Mouse (Mus musculus) midbrain, embryonic 11.5 days (tissue): Measurements from ENCODE around the gene Adgrl3. TPM values are rescaled to one million over a fixed set of nuclear protein-coding genes. Genes with fewer than 3 reads are reported as not detected.

Source experiments
- ATAC-seq: fragments of 200-750 bp; cut with Nextera tagmentation; 2 replicates; pipeline ENCODE4 v1.8.0; 2017; ENCODE audit warnings: moderate TSS enrichment, moderate library complexity; ENCODE audit not compliant: low FRiP score
- DNase-seq: peaks from one replicate; pipeline ENCODE4 v3.0.0; 2015; ENCODE audit warnings: low spot score; ENCODE audit errors: missing footprints
- H3K27ac ChIP-seq: fragments of 300-500 bp; sonication (generic); 2 replicates; pipeline ENCODE4 v1.5.1; 2014; ENCODE audit warnings: low read depth, low read length
- H3K27me3 ChIP-seq: fragments of 300-500 bp; sonication (generic); 2 replicates; pipeline ENCODE4 v1.6.1; 2014; ENCODE audit warnings: mild to moderate bottlenecking, low read length, moderate library complexity, mixed read lengths; ENCODE audit not compliant: control insufficient read depth, insufficient read depth
- H3K36me3 ChIP-seq: fragments of 300-500 bp; sonication (generic); 2 replicates; pipeline ENCODE4 v1.6.1; 2014; ENCODE audit warnings: mild to moderate bottlenecking, low read length, moderate library complexity, mixed read lengths; ENCODE audit not compliant: control insufficient read depth, insufficient read depth
- H3K4me1 ChIP-seq: fragments of 300-500 bp; sonication (generic); 2 replicates; pipeline ENCODE4 v1.6.1; 2014; ENCODE audit warnings: low read length; ENCODE audit not compliant: control insufficient read depth, insufficient read depth
- H3K4me2 ChIP-seq: fragments of 300-500 bp; sonication (generic); 2 replicates; pipeline ENCODE4 v1.6.1; 2014; ENCODE audit warnings: mild to moderate bottlenecking, moderate library complexity
- H3K4me3 ChIP-seq: fragments of 300-500 bp; sonication (generic); 2 replicates; pipeline ENCODE4 v1.5.1; 2014; ENCODE audit warnings: low read depth, low read length
- H3K9ac ChIP-seq: fragments of 300-500 bp; sonication (generic); 2 replicates; pipeline ENCODE4 v1.6.1; 2014; ENCODE audit warnings: low read length
- H3K9me3 ChIP-seq: fragments of 300-500 bp; sonication (generic); 2 replicates; pipeline ENCODE4 v1.6.1; 2016; ENCODE audit warnings: low read length; ENCODE audit not compliant: control insufficient read depth
- WGBS: fragments of 180-500 bp; shearing (Covaris S2); extraction: QIAGEN DNeasy Blood & Tissue Kit; methylation state at CpG from one replicate; pipeline ENCODE4 v1.1.7; 2014; 5-methylcytosine and 5-hydroxymethylcytosine counted together
- polyA plus RNA-seq: library from polyadenylated mRNA; unstranded; fragments of >200 nt; fragmentation: Nextera tagmentation; extraction: Ambion mirVana; gene quantifications from 2 replicates; pipeline ENCODE4 v1.2.1, GENCODE M21; 2014

Gene Adgrl3
- 18.9 and 24.3 TPM in 2 replicates for polyA plus RNA-seq

- Histone ChIP-seq H3K36me3 (no peaks in the 10 kb centered on the region), H3K4me1 (peaks cover 20% of the 10 kb centered on the region), H3K9me3 (no peaks in the 10 kb centered on the region), H3K27me3 (no peaks in the 10 kb centered on the region), H3K9ac (peak within 1 kb of the TSS; percentile 82), H3K4me2 (peak within 1 kb of the TSS; percentile 98), H3K4me3 (peak within 1 kb of the TSS; percentile 71), H3K27ac (peak within 1 kb of the TSS; percentile 94)
- ATAC-seq = peak; percentile 92
- DNase-seq = peak; percentile 98
- under 1% methylated on average over 65 of the region's 70 CpGs for WGBS
Observed at GRCm38 (mm10) chr5:81019590-81020254, at the start of gene Adgrl3. Gene Adgrl3 (plus strand): TSS chr5:81020138.

- H3K9ac ChIP-seq = peak overlapping the region; percentile 82
- peaks cover 14% of the 10 kb centered on the region for H3K4me1 ChIP-seq
- H3K27me3 ChIP-seq = no peaks in the 10 kb centered on the region
- H3K36me3 ChIP-seq = no peaks in the 10 kb centered on the region
- 4% methylated on average over 3 of the region's 3 CpGs for WGBS
- peak overlapping the region; percentile 71 for H3K4me3 ChIP-seq
- H3K27ac ChIP-seq = peak overlapping the region; percentile 94
- peak; percentile 22 for ATAC-seq
- no peak for DNase-seq
- peak overlapping the region; percentile 98 for H3K4me2 ChIP-seq
- H3K9me3 ChIP-seq = no peaks in the 10 kb centered on the region
Observed at GRCm38 (mm10) chr5:81019166-81019565, 772 bp upstream of the Adgrl3 start.

- DNase-seq = peak; percentile 96
- H3K4me3 ChIP-seq = peak overlapping the region; percentile 71
- whole genome bisulfite sequencing = under 1% methylated on average over 62 of the region's 67 CpGs
- peak overlapping the region; percentile 98 for H3K4me2 ChIP-seq
- H3K9ac ChIP-seq = peak overlapping the region; percentile 82
- peak overlapping the region; percentile 94 for H3K27ac ChIP-seq
- H3K27me3 ChIP-seq = no peaks in the 10 kb centered on the region
- ATAC-seq = peak; percentile 68
- no peaks in the 10 kb centered on the region for H3K9me3 ChIP-seq
- peaks cover 20% of the 10 kb centered on the region for H3K4me1 ChIP-seq
- H3K36me3 ChIP-seq = no peaks in the 10 kb centered on the region
Observed at GRCm38 (mm10) chr5:81020281-81021005, 505 bp downstream of the Adgrl3 start.

- Histone ChIP-seq H3K4me3 (peak overlapping the region; percentile 71), H3K4me1 (peaks cover 20% of the 10 kb centered on the region), H3K27me3 (no peaks in the 10 kb centered on the region), H3K9ac (peak overlapping the region; percentile 82), H3K27ac (peak overlapping the region; percentile 94), H3K4me2 (peak overlapping the region; percentile 98), H3K36me3 (no peaks in the 10 kb centered on the region), H3K9me3 (no peaks in the 10 kb centered on the region)
- WGBS = 0% methylated on average over 5 of the region's 6 CpGs
- ATAC-seq (no peak; the same call in 1 of the 2 replicates), DNase-seq (peak; percentile 96)
Observed at GRCm38 (mm10) chr5:81021006-81021320, 1.0 kb downstream of the Adgrl3 start.

- peak overlapping the region; percentile 71 for H3K4me3 ChIP-seq
- under 1% methylated on average over 39 of the region's 39 CpGs for WGBS
- no peaks in the 10 kb centered on the region for H3K9me3 ChIP-seq
- no peaks in the 10 kb centered on the region for H3K27me3 ChIP-seq
- H3K36me3 ChIP-seq = no peaks in the 10 kb centered on the region
- peaks cover 20% of the 10 kb centered on the region for H3K4me1 ChIP-seq
- peak overlapping the region; percentile 82 for H3K9ac ChIP-seq
- peak overlapping the region; percentile 94 for H3K27ac ChIP-seq
- peak overlapping the region; percentile 98 for H3K4me2 ChIP-seq
- no peak for ATAC-seq
- DNase-seq = peak; percentile 97
Observed at GRCm38 (mm10) chr5:81021331-81021863, 1.5 kb downstream of the Adgrl3 start.

GRCm38 (mm10) chr5:81021864-81022305, 1.9 kb downstream of the Adgrl3 start:
- Histone ChIP-seq H3K27me3 (no peaks in the 10 kb centered on the region), H3K4me3 (peak overlapping the region; percentile 71), H3K4me2 (peak overlapping the region; percentile 98), H3K9ac (peak overlapping the region; percentile 82), H3K27ac (no peak overlapping the region), H3K9me3 (no peaks in the 10 kb centered on the region), H3K4me1 (peaks cover 20% of the 10 kb centered on the region), H3K36me3 (no peaks in the 10 kb centered on the region)
- DNase-seq (no peak), ATAC-seq (no peak)
- under 1% methylated on average over 21 of the region's 21 CpGs for WGBS

- H3K4me1 ChIP-seq = peaks cover 24% of the 10 kb centered on the region
- no peaks in the 10 kb centered on the region for H3K36me3 ChIP-seq
- no peaks in the 10 kb centered on the region for H3K9me3 ChIP-seq
- no peak overlapping the region for H3K27ac ChIP-seq
- H3K27me3 ChIP-seq = no peaks in the 10 kb centered on the region
- peak overlapping the region; percentile 98 for H3K4me2 ChIP-seq
- peak overlapping the region; percentile 82 for H3K9ac ChIP-seq
- WGBS = under 1% methylated on average over 24 of the region's 24 CpGs
- DNase-seq = peak; percentile 96
- no peak for ATAC-seq
- peak overlapping the region; percentile 71 for H3K4me3 ChIP-seq
Observed at GRCm38 (mm10) chr5:81022306-81023071, 2.6 kb downstream of the Adgrl3 start.

- peak; percentile 93 for DNase-seq
- H3K4me1 ChIP-seq = peaks cover 30% of the 10 kb centered on the region
Observed at GRCm38 (mm10) chr5:81023923-81024715, 4.2 kb downstream of the Adgrl3 start.

More at GRCm38 (mm10) chr5:81023923-81024715, 4.2 kb downstream of the Adgrl3 start:
- no peak overlapping the region for H3K27ac ChIP-seq
- H3K4me3 ChIP-seq = peak overlapping the region; percentile 16
- WGBS = 31% methylated on average over 17 of the region's 17 CpGs
- H3K36me3 ChIP-seq = no peaks in the 10 kb centered on the region
- ATAC-seq = no peak
- H3K9me3 ChIP-seq = no peaks in the 10 kb centered on the region
- H3K4me2 ChIP-seq = peak overlapping the region; percentile 38
- H3K27me3 ChIP-seq = no peaks in the 10 kb centered on the region
- H3K9ac ChIP-seq = no peak overlapping the region
